Mouse (Mus musculus): ENCODE results near the gene Tlx2. TPM values are rescaled to one million over a fixed set of nuclear protein-coding genes. Genes with fewer than 3 reads are reported as not detected.
A peak's percentile ranks its signal among the peaks of the same experiment; 100 is the strongest.

Gene Tlx2
- polyA plus RNA-seq, 1 experiment, result 0.19 TPM

- H3K36me3 ChIP-seq (ENCODE audit: control insufficient read depth, insufficient read depth), result peaks cover 35% of the 10 kb centered on the region
- H3ac ChIP-seq (ENCODE audit: control insufficient read depth, insufficient read length, low read depth), result no peak overlapping the region
- H3K27me3 ChIP-seq (ENCODE audit: control insufficient read depth, insufficient read depth, insufficient read length), result no peaks in the 10 kb centered on the region
- H3K79me3 ChIP-seq (ENCODE audit: low read depth), result peaks cover 37% of the 10 kb centered on the region
- H3K79me2 ChIP-seq (ENCODE audit: control insufficient read depth, insufficient read depth), result peaks cover 62% of the 10 kb centered on the region
- TF ChIP-seq CEBPB (IDR thresholded peaks at IDR 0.05; ENCODE audit: low read depth) (no peak), CTCF (IDR thresholded peaks at IDR 0.05; ENCODE audit: control insufficient read depth, insufficient read depth, insufficient read length) (no peak), MYOG (IDR thresholded peaks at IDR 0.05; ENCODE audit: control insufficient read depth, extremely low read depth, insufficient read length) (no peak), MYOD1 (IDR thresholded peaks at IDR 0.05; ENCODE audit: control insufficient read depth, insufficient read length, low read depth) (no peak), MAX (IDR thresholded peaks at IDR 0.05) (no peak), FOSL1 (IDR thresholded peaks at IDR 0.05; ENCODE audit: insufficient read depth, low read length, poor library complexity, severe bottlenecking) (no peak), USF1 (IDR thresholded peaks at IDR 0.05; ENCODE audit: low read depth) (no peak)
- no peak overlapping the region for H3K4me3 ChIP-seq (ENCODE audit: insufficient read depth, poor library complexity, severe bottlenecking)
Measured at GRCm38 (mm10) chr6:83031111-83031510, 39.0 kb downstream of the Tlx2 start.

GRCm38 (mm10) chr6:83029777-83030176 is 40.3 kb downstream of the Tlx2 start:
- Histone ChIP-seq H3K79me3 (ENCODE audit: low read depth) (peaks cover 35% of the 10 kb centered on the region), H3ac (ENCODE audit: control insufficient read depth, insufficient read length, low read depth) (no peak overlapping the region), H3K79me2 (ENCODE audit: control insufficient read depth, insufficient read depth) (peaks cover 55% of the 10 kb centered on the region), H3K4me3 (ENCODE audit: insufficient read depth, poor library complexity, severe bottlenecking) (no peak overlapping the region), H3K27me3 (ENCODE audit: control insufficient read depth, insufficient read depth, insufficient read length) (no peaks in the 10 kb centered on the region), H3K36me3 (ENCODE audit: control insufficient read depth, insufficient read depth) (peaks cover 35% of the 10 kb centered on the region)
- no peak for TF ChIP-seq MYOG (IDR thresholded peaks at IDR 0.05; ENCODE audit: control insufficient read depth, extremely low read depth, insufficient read length)
- no peak for TF ChIP-seq MYOD1 (IDR thresholded peaks at IDR 0.05; ENCODE audit: control insufficient read depth, insufficient read length, low read depth)
- no peak for TF ChIP-seq CTCF (IDR thresholded peaks at IDR 0.05; ENCODE audit: control insufficient read depth, insufficient read depth, insufficient read length)
- TF ChIP-seq CEBPB (IDR thresholded peaks at IDR 0.05; ENCODE audit: low read depth), result no peak
- TF ChIP-seq MAX (IDR thresholded peaks at IDR 0.05), result no peak
- TF ChIP-seq USF1 (IDR thresholded peaks at IDR 0.05; ENCODE audit: low read depth), result no peak
- TF ChIP-seq FOSL1 (IDR thresholded peaks at IDR 0.05; ENCODE audit: insufficient read depth, low read length, poor library complexity, severe bottlenecking), result no peak

GRCm38 (mm10) chr6:83027706-83028105 is 42.4 kb downstream of the Tlx2 start:
- no peak for TF ChIP-seq CEBPB (IDR thresholded peaks at IDR 0.05; ENCODE audit: low read depth)
- peak; percentile 14 for TF ChIP-seq MYOD1 (IDR thresholded peaks at IDR 0.05; ENCODE audit: control insufficient read depth, insufficient read length, low read depth)
- no peak for TF ChIP-seq MYOG (IDR thresholded peaks at IDR 0.05; ENCODE audit: control insufficient read depth, extremely low read depth, insufficient read length)
- peak; percentile 36 for TF ChIP-seq MAX (IDR thresholded peaks at IDR 0.05)
- no peak for TF ChIP-seq FOSL1 (IDR thresholded peaks at IDR 0.05; ENCODE audit: insufficient read depth, low read length, poor library complexity, severe bottlenecking)
- Histone ChIP-seq H3K4me3 (ENCODE audit: insufficient read depth, poor library complexity, severe bottlenecking) (no peak overlapping the region), H3K36me3 (ENCODE audit: control insufficient read depth, insufficient read depth) (peaks cover 35% of the 10 kb centered on the region), H3ac (ENCODE audit: control insufficient read depth, insufficient read length, low read depth) (no peak overlapping the region), H3K79me2 (ENCODE audit: control insufficient read depth, insufficient read depth) (peaks cover 35% of the 10 kb centered on the region), H3K27me3 (ENCODE audit: control insufficient read depth, insufficient read depth, insufficient read length) (no peaks in the 10 kb centered on the region), H3K79me3 (ENCODE audit: low read depth) (peaks cover 25% of the 10 kb centered on the region)

- no peak for TF ChIP-seq MYOD1 (IDR thresholded peaks at IDR 0.05; ENCODE audit: control insufficient read depth, insufficient read length, low read depth)
- TF ChIP-seq CEBPB (IDR thresholded peaks at IDR 0.05; ENCODE audit: low read depth), result no peak
- TF ChIP-seq MYOG (IDR thresholded peaks at IDR 0.05; ENCODE audit: control insufficient read depth, extremely low read depth, insufficient read length), result no peak
- no peak for TF ChIP-seq CTCF (IDR thresholded peaks at IDR 0.05; ENCODE audit: control insufficient read depth, insufficient read depth, insufficient read length)
- no peak for TF ChIP-seq USF1 (IDR thresholded peaks at IDR 0.05; ENCODE audit: low read depth)
- TF ChIP-seq MAX (IDR thresholded peaks at IDR 0.05), result no peak
- TF ChIP-seq FOSL1 (IDR thresholded peaks at IDR 0.05; ENCODE audit: insufficient read depth, low read length, poor library complexity, severe bottlenecking), result no peak
- Histone ChIP-seq H3K27me3 (ENCODE audit: control insufficient read depth, insufficient read depth, insufficient read length) (no peaks in the 10 kb centered on the region), H3K4me3 (ENCODE audit: insufficient read depth, poor library complexity, severe bottlenecking) (no peak overlapping the region), H3K79me3 (ENCODE audit: low read depth) (peaks cover 21% of the 10 kb centered on the region), H3ac (ENCODE audit: control insufficient read depth, insufficient read length, low read depth) (no peak overlapping the region), H3K79me2 (ENCODE audit: control insufficient read depth, insufficient read depth) (peaks cover 31% of the 10 kb centered on the region), H3K36me3 (ENCODE audit: control insufficient read depth, insufficient read depth) (peaks cover 33% of the 10 kb centered on the region)
Measured at GRCm38 (mm10) chr6:83027293-83027692, 42.8 kb downstream of the Tlx2 start.

GRCm38 (mm10) chr6:83025221-83025620 is 44.9 kb downstream of the Tlx2 start:
- H3K79me2 ChIP-seq (ENCODE audit: control insufficient read depth, insufficient read depth), result peaks cover 10% of the 10 kb centered on the region
- H3ac ChIP-seq (ENCODE audit: control insufficient read depth, insufficient read length, low read depth), result no peak overlapping the region
- H3K36me3 ChIP-seq (ENCODE audit: control insufficient read depth, insufficient read depth), result peaks cover 13% of the 10 kb centered on the region
- H3K27me3 ChIP-seq (ENCODE audit: control insufficient read depth, insufficient read depth, insufficient read length), result no peaks in the 10 kb centered on the region
- H3K4me3 ChIP-seq (ENCODE audit: insufficient read depth, poor library complexity, severe bottlenecking), result no peak overlapping the region
- TF ChIP-seq USF1 (IDR thresholded peaks at IDR 0.05; ENCODE audit: low read depth) (no peak), MYOG (IDR thresholded peaks at IDR 0.05; ENCODE audit: control insufficient read depth, extremely low read depth, insufficient read length) (no peak), CEBPB (IDR thresholded peaks at IDR 0.05; ENCODE audit: low read depth) (no peak), MAX (IDR thresholded peaks at IDR 0.05) (no peak), FOSL1 (IDR thresholded peaks at IDR 0.05; ENCODE audit: insufficient read depth, low read length, poor library complexity, severe bottlenecking) (no peak), MYOD1 (IDR thresholded peaks at IDR 0.05; ENCODE audit: control insufficient read depth, insufficient read length, low read depth) (no peak), CTCF (IDR thresholded peaks at IDR 0.05; ENCODE audit: control insufficient read depth, insufficient read depth, insufficient read length) (no peak)
- H3K79me3 ChIP-seq (ENCODE audit: low read depth), result peaks cover 1% of the 10 kb centered on the region

GRCm38 (mm10) chr6:83024421-83024820 is 45.7 kb downstream of the Tlx2 start:
- Histone ChIP-seq H3K4me3 (ENCODE audit: insufficient read depth, poor library complexity, severe bottlenecking) (no peak overlapping the region), H3K79me3 (ENCODE audit: low read depth) (peaks cover 1% of the 10 kb centered on the region), H3K27me3 (ENCODE audit: control insufficient read depth, insufficient read depth, insufficient read length) (no peaks in the 10 kb centered on the region), H3K36me3 (ENCODE audit: control insufficient read depth, insufficient read depth) (peaks cover 5% of the 10 kb centered on the region), H3ac (ENCODE audit: control insufficient read depth, insufficient read length, low read depth) (peak overlapping the region; percentile 70), H3K79me2 (ENCODE audit: control insufficient read depth, insufficient read depth) (peaks cover 2% of the 10 kb centered on the region)
- TF ChIP-seq USF1 (IDR thresholded peaks at IDR 0.05; ENCODE audit: low read depth), result no peak
- no peak for TF ChIP-seq CEBPB (IDR thresholded peaks at IDR 0.05; ENCODE audit: low read depth)

All from C2C12 (cell line).